Mouse (Mus musculus): Measurements from ENCODE around the gene Mynn. TPM values are rescaled to one million over a fixed set of nuclear protein-coding genes. Genes with fewer than 3 reads are reported as not detected.
A peak's percentile ranks its signal among the peaks of the same experiment; 100 is the strongest.
"Not testable (repeated sequence)": the region's sequence is repeated elsewhere in the genome, so short reads cannot be mapped to it uniquely, and the experiment has no call there.

Mynn gene
- polyA plus RNA-seq (2012; rRNA removed): 16.0 and 20.6 TPM in 2 replicates

DNA sequence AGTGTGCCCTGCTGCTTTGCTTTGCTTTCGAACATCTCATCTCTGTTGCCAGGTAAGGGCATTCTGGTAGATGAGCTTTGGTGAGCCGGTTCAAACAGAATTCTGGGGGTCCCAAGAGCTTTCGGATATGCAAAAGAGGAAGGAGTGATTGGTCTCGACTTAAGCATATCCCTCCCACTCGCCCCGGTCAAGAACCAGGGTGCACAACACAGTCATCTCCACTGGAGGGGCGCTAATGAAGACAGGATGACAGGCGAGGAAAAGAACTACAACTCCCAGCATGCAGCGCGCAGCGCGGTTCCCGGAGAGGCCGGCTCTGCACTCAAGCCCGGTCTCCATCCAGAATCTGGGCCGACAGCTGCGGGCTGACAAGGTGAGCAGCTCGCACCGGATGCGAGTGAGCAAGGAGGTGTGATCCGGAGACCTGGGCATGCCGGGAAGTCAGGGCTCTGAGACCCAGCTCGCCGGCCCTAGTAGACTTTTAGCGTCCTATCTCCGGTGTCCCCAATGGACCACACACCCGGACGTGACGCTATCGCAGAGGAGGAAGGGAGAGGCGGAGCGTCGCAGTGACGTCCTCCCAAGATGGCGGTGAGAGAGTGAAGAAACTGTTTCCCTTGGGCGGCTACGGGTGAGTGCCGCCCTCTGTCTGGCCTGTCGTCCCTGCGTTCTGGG, at the start of gene Mynn:
Gene Mynn, plus strand, starts transcription at position 1 of the 675 bp plus-strand sequence.
- TF ChIP-seq POLR2A (IDR thresholded peaks at IDR 0.05; ENCODE audit: borderline replicate concordance, extremely low read depth, insufficient read depth, insufficient read length, poor library complexity, severe bottlenecking) (peak; percentile 66; the same call in 1 of the 2 replicates), CTCF (IDR thresholded peaks at IDR 0.05; ENCODE audit: borderline replicate concordance, extremely low read depth, insufficient read depth, insufficient read length) (peak; percentile 51; the same call in 1 of the 2 replicates)
- DNase-seq (ENCODE audit: low read depth): peak; percentile 98

DNA sequence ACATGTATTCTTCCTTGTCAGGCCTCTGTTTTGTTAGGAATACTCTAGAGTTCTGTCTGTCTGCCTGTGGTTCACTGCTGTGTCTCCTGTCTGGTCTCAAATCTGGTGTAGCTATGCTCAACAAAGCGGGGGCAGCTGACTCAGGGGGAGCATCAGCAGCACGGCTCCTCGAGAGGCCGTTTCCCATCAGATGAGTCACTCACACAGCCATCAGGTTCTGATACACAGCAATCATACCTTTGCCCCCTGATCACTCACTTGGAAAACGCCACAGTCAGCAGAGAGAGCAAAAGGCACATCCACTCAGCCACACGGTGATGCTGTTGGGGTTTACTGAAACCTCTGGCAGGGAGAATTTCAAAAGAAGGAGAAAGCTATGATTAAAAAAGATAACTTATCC, 48.1 kb upstream of the Mynn start:
- TF ChIP-seq POLR2A (IDR thresholded peaks at IDR 0.05; ENCODE audit: borderline replicate concordance, extremely low read depth, insufficient read depth, insufficient read length, poor library complexity, severe bottlenecking) (no peak), CTCF (IDR thresholded peaks at IDR 0.05; ENCODE audit: borderline replicate concordance, extremely low read depth, insufficient read depth, insufficient read length) (no peak)
- DNase-seq (ENCODE audit: low read depth): no peak

DNA sequence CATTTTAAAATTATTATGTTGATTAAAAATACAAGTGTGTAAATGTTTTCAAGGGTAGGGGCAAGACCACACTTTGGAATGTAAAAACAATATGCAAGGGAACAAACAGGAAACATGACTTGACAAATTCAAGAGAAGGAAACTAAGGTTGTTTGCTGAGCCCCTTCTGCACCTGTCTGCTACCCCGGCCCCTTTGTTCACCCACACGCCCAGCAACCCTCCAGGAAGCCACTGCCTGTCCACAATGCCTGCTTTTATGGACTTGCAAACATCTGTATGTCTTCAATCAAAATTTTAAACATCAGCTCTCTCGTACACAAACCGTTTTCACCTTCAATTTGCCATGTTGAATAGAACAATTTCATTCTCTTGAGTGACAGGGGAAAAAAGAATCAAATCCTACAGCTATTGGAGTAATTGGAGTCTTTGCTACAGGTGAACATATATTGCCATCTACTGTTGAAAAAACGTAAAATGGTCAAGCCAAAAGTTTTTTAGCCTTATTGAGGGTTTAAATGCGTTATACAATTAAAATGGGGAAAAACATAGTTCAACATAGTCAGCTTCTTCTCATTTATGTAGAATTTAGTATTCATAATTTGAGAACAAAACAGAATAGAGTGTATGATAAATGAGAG, 41.1 kb upstream of the Mynn start:
- DNase-seq (ENCODE audit: low read depth): peak; percentile 58
- TF ChIP-seq CTCF (IDR thresholded peaks at IDR 0.05; ENCODE audit: borderline replicate concordance, extremely low read depth, insufficient read depth, insufficient read length): no peak
- TF ChIP-seq POLR2A (IDR thresholded peaks at IDR 0.05; ENCODE audit: borderline replicate concordance, extremely low read depth, insufficient read depth, insufficient read length, poor library complexity, severe bottlenecking): no peak

DNA sequence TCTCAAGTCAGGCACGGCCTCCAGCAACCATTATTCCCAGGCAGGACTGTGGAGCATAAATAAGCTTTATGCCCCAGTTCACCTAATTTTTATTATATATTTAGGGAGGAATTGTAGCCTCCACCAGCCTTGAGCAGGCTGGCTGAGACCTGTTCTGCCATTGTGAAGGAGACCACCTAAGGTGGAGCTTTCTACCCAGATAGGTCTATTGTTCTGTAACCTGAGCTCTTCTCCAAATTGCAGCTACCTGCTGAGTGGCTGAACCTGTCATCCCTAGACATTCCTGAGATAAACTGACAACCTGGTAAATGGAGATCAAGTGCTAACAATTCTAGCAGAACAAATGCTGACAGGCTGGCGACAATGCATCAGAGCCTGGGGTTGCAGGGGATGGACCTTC, 35.5 kb upstream of the Mynn start:
- not testable (repeated sequence) for DNase-seq (ENCODE audit: low read depth)

DNA sequence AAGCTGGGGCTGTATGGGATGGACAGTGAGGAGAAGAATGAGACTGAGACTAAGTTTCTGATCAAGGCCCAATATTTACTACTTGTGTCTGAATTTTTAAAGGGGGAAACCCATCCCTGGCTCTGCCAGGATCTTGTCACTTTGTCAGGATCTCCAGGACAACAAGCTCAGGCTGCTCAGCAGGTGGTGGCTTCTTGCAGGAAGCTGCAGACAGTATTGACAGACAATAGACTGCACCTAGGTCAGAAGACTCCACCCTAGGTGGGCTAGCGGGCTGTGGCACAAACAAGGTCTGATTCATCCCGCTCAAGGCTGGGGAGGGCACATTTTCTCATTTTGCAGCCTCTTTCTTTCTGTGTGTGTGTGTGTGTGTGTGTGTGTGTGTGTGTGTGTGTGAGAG, 28.3 kb upstream of the Mynn start:
- no peak for DNase-seq (ENCODE audit: low read depth)
- no peak for TF ChIP-seq CTCF (IDR thresholded peaks at IDR 0.05; ENCODE audit: borderline replicate concordance, extremely low read depth, insufficient read depth, insufficient read length)
- no peak for TF ChIP-seq POLR2A (IDR thresholded peaks at IDR 0.05; ENCODE audit: borderline replicate concordance, extremely low read depth, insufficient read depth, insufficient read length, poor library complexity, severe bottlenecking)

DNA sequence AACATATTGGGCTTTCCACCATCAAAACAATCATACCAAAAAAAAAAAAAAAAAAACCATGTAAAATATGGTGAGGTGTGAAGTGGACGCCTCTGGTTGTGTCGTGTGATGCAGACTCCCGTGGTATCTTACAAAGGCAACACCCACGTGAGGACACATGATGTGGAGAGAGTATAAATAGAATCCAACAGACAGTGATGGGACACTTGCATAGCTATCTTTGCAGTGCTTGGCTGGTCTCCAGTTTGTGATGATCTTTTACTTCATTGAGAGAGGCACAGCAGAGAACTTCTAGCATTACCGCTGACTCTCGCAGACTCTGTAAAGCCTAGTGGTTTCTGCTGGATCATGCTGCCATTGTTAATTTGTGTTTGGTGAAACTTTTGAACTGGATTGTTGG, 13.0 kb upstream of the Mynn start:
- TF ChIP-seq POLR2A (IDR thresholded peaks at IDR 0.05; ENCODE audit: borderline replicate concordance, extremely low read depth, insufficient read depth, insufficient read length, poor library complexity, severe bottlenecking) (no peak), CTCF (IDR thresholded peaks at IDR 0.05; ENCODE audit: borderline replicate concordance, extremely low read depth, insufficient read depth, insufficient read length) (no peak)

DNA sequence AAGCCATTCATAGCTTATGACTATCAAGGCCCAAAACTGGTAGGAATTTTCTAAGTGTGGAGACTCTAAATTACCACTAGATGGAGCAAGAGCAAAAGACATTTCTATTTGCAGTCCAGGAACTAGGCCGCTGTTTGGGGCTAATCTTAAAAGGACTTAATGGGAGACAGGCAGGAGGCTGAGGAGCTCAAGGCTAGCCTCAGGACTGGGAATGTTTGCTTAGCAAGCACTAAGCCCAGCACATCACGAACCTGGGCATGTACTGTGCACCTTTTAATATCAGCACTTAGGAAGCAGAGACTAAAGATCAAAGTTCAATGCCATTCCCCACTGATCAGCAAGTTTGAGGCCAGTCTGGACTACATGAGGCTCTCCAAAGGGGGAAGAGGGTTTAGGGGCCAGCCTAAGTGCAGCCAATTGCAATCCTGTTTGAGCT, 9.4 kb upstream of the Mynn start:
- peak; percentile 90 for DNase-seq (ENCODE audit: low read depth)
- TF ChIP-seq POLR2A (IDR thresholded peaks at IDR 0.05; ENCODE audit: borderline replicate concordance, extremely low read depth, insufficient read depth, insufficient read length, poor library complexity, severe bottlenecking) (no peak), CTCF (IDR thresholded peaks at IDR 0.05; ENCODE audit: borderline replicate concordance, extremely low read depth, insufficient read depth, insufficient read length) (peak; percentile 49; the same call in 1 of the 2 replicates)

More for the DNA sequence above, 13.0 kb upstream of the Mynn start:
- DNase-seq (ENCODE audit: low read depth): no peak

DNA sequence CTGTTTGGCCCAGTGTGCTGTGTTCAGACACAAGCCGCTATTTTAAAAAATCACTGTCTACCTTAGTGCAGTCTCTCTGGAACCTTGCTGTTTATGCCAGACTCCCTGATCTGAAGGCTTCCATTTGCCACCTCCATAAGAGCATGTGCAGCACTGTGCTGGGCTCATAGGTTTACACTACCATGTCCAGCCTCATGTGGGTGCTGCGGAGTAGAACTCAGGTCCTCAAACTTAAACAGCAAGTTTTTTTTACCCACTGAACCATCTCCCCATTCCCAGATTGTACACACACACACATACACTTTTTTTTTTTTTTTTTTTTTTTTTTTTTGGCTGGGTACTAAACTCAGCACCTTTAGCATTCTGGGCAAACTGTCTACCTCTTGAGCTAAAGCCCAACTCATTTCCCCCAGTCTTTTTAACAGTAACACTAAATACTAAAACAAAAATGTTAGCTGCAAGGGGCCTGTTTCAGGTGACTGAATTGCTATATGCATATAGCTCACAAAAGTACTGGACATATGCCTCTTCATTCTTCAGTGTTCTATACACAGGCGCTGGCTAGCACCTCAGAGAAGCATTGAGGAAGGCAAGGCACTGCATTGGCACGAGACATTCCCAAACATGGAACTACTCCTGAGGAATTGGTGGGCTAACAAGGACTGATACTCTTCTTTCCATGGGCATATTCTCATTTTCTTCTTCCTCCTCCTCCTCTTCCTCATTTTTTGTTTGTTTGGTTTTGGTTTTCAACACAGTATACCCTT, 8.0 kb upstream of the Mynn start:
- peak; percentile 49 for DNase-seq (ENCODE audit: low read depth)
- TF ChIP-seq CTCF (IDR thresholded peaks at IDR 0.05; ENCODE audit: borderline replicate concordance, extremely low read depth, insufficient read depth, insufficient read length): peak; percentile 23; the same call in 1 of the 2 replicates
- no peak for TF ChIP-seq POLR2A (IDR thresholded peaks at IDR 0.05; ENCODE audit: borderline replicate concordance, extremely low read depth, insufficient read depth, insufficient read length, poor library complexity, severe bottlenecking)

DNA sequence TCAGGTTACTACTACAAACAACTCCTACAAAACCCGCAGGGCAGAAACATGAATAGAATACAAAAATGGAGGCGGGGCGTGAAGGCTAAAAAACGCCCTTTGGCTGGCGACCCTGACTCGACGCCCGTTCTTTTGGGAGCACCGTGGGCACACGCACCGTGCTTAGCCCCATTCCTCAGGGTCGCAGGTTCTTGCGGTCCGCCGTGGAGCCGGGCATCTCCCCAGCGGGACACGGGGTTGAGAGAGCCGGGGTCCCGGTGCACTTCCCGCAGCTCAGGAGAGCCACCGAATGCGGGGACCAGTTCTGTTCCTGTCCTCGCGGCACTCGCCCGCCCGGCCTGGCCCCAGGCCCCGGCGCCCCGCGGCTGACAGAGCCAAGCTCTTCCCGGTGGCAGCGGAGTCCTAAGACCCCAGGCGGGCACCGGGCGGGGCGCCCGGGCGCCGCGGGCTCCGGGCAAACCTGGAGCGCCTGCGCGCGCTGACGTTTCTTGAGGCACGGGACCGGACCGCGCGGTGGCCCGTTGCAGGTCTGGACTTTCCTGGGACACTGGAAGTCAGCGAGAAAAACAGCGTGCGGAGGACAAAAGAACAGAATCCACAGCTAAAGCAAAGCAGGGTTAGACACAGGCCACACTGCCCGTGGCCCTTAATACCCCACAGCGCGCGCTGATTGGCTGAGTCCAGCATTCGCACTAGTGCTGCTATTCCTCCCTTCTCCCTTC, 6.6 kb upstream of the Mynn start:
- DNase-seq (ENCODE audit: low read depth): peak; percentile 68
- TF ChIP-seq CTCF (IDR thresholded peaks at IDR 0.05; ENCODE audit: borderline replicate concordance, extremely low read depth, insufficient read depth, insufficient read length) (no peak), POLR2A (IDR thresholded peaks at IDR 0.05; ENCODE audit: borderline replicate concordance, extremely low read depth, insufficient read depth, insufficient read length, poor library complexity, severe bottlenecking) (0 out of 2 replicates have a peak, but pooled peaks have one; percentile 15)

DNA sequence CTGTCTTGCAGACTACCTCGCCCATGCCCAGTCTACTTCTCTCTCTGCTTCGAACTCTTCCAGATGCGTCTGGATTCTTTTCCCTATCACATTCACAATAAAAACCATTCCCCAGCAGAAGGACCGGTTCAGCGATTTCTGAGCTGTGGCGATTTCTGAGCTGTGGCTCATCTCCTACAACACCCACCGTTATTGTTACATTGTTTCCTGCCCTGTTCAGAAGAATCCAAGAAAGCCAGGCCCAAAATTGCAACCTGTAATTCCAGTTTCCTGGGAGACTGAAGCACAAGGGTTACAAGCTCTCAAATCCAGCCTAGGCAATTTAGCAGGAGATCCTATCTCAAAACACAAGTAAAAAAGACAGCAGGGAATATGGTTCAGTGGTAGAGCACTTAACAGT, 4.6 kb upstream of the Mynn start:
- no peak for TF ChIP-seq CTCF (IDR thresholded peaks at IDR 0.05; ENCODE audit: borderline replicate concordance, extremely low read depth, insufficient read depth, insufficient read length)
- TF ChIP-seq POLR2A (IDR thresholded peaks at IDR 0.05; ENCODE audit: borderline replicate concordance, extremely low read depth, insufficient read depth, insufficient read length, poor library complexity, severe bottlenecking): no peak
- no peak for DNase-seq (ENCODE audit: low read depth)

All from brain, embryonic 14.5 days (tissue).